Mouse (Mus musculus): ENCODE measurements around the gene Kpna6.

- no peak for TF ChIP-seq CTCF (IDR thresholded peaks at IDR 0.05; ENCODE audit: low read depth, low read length)
- TF ChIP-seq POLR2AphosphoS5 (IDR thresholded peaks at IDR 0.05; ENCODE audit: insufficient replicate concordance, low read depth, low read length): no peak
- TF ChIP-seq GATA2 (IDR thresholded peaks at IDR 0.05; ENCODE audit: borderline replicate concordance, low read depth, low read length): no peak
- TF ChIP-seq TAL1 (conservative IDR thresholded peaks at IDR 0.05; ENCODE audit: low read depth, low read length): no peak
Measured at GRCm38 (mm10) chr4:129716310-129716709, 43.7 kb upstream of the Kpna6 start.

Data from G1E (cell line).